Mouse (Mus musculus): ENCODE results near the gene Copz2.

GRCm38 (mm10) chr11:96832973-96833372, 16.7 kb upstream of the Copz2 start:
- no peak for TF ChIP-seq EP300 (IDR thresholded peaks at IDR 0.05; ENCODE audit: low read depth)
- TF ChIP-seq CTCF (IDR thresholded peaks at IDR 0.05; ENCODE audit: low read depth), result no peak
